13 mouse cellular contexts compared by ENCODE assay signal in genomic region chr16:50784651-50785228, GRCm38 (mm10).
DNase-seq lines count a peak whose midpoint lies in the region; ATAC-seq and TF ChIP-seq lines count a peak whose summit lies in the region.
"Had no signal": no experiment of that assay in that cellular context is flagged by ENCODE, and none has a peak within 500 bp of the region (broad histone marks: within the 10 kb centered on the region; RNA-seq: fewer than 3 reads in every experiment).

No protein-coding gene starts in this region.

- H3K9me3 ChIP-seq in heart, embryonic 14.5 days (ENCODE audit: control insufficient read depth, low read length), result peaks cover 3% of the 10 kb centered on the region; the same call in 1 of the 2 replicates
- H3K9me3 ChIP-seq in heart, embryonic 11.5 days (replicated peaks; ENCODE audit: control insufficient read depth, low read length), result no peaks in the 10 kb centered on the region
- no peaks in the 10 kb centered on the region for H3K9me3 ChIP-seq in forebrain, embryonic 12.5 days
- no peaks in the 10 kb centered on the region for H3K9me3 ChIP-seq in limb, embryonic 14.5 days (ENCODE audit: control insufficient read depth, low read length)

- no peaks in the 10 kb centered on the region for H3K27me3 ChIP-seq in heart, embryonic 14.5 days (ENCODE audit: control insufficient read depth, insufficient read depth, low read length)
- no peaks in the 10 kb centered on the region for H3K27me3 ChIP-seq in heart, embryonic 11.5 days (ENCODE audit: control insufficient read depth, insufficient read depth, low read length)
- no peaks in the 10 kb centered on the region for H3K27me3 ChIP-seq in forebrain, embryonic 12.5 days
- no peaks in the 10 kb centered on the region for H3K27me3 ChIP-seq in limb, embryonic 14.5 days (ENCODE audit: control insufficient read depth, insufficient read depth, low read length)

- DNase-seq in lung, postnatal 10 days, result peak; percentile 9
- DNase-seq in lung, adult 18-20 months, result no peak
- DNase-seq in limb, embryonic 14.5 days (ENCODE audit: low spot score), result peak; percentile 15
- no peak for DNase-seq in layer of hippocampus, adult 11-12 months (ENCODE audit: low spot score)
- DNase-seq in thymus, postnatal 0 days (ENCODE audit: low spot score), result no peak
- DNase-seq: adrenal gland, adult 8-10 months; gastrocnemius, postnatal 10 days; right cerebral cortex, adult 18-20 months; thymus, postnatal 36 days had no signal

- H3K36me3 ChIP-seq in heart, embryonic 14.5 days (ENCODE audit: control insufficient read depth, insufficient read depth, low read length), result no peaks in the 10 kb centered on the region
- no peaks in the 10 kb centered on the region for H3K36me3 ChIP-seq in heart, embryonic 11.5 days (ENCODE audit: control insufficient read depth, insufficient read depth, low read length)
- H3K36me3 ChIP-seq in forebrain, embryonic 12.5 days (replicated peaks), result no peaks in the 10 kb centered on the region
- H3K36me3 ChIP-seq in limb, embryonic 14.5 days (ENCODE audit: control insufficient read depth, insufficient read depth, low read length), result no peaks in the 10 kb centered on the region

- H3K9ac ChIP-seq in heart, embryonic 14.5 days (ENCODE audit: low read length), result no peak overlapping the region
- no peak overlapping the region for H3K9ac ChIP-seq in heart, embryonic 11.5 days (ENCODE audit: low read depth, low read length)
- H3K9ac ChIP-seq in forebrain, embryonic 12.5 days, result no peak overlapping the region
- no peak overlapping the region for H3K9ac ChIP-seq in limb, embryonic 14.5 days (ENCODE audit: low read depth, low read length, severe bottlenecking)

- WGBS in heart, embryonic 14.5 days, result 55% methylated on average over 3 of the region's 3 CpGs
- WGBS in heart, embryonic 11.5 days (ENCODE audit: insufficient replicate concordance), result 80% methylated on average over 3 of the region's 3 CpGs
- 79% methylated on average over 3 of the region's 3 CpGs for WGBS in forebrain, embryonic 12.5 days
- 73% methylated on average over 3 of the region's 3 CpGs for WGBS in limb, embryonic 14.5 days

- H3K4me2 ChIP-seq in heart, embryonic 14.5 days (ENCODE audit: low read length), result peak overlapping the region; percentile 52
- H3K4me2 ChIP-seq in heart, embryonic 11.5 days, result no peak overlapping the region
- H3K4me2 ChIP-seq in forebrain, embryonic 12.5 days, result no peak overlapping the region
- no peak overlapping the region for H3K4me2 ChIP-seq in limb, embryonic 14.5 days (replicated peaks; ENCODE audit: low read depth, low read length, severe bottlenecking)
- H3K4me2 ChIP-seq: liver, embryonic 11.5 days had no signal

- ATAC-seq in heart, embryonic 14.5 days (ENCODE audit: insufficient number of reproducible peaks, insufficient read depth, low FRiP score, low read depth), result no peak; the same call in 1 of the 2 replicates
- no peak for ATAC-seq in heart, embryonic 11.5 days (replicated peaks; ENCODE audit: insufficient number of reproducible peaks, low FRiP score, low TSS enrichment)
- ATAC-seq in forebrain, embryonic 12.5 days (ENCODE audit: low FRiP score), result peak; percentile 67; the same call in 1 of the 2 replicates
- no peak for ATAC-seq in limb, embryonic 14.5 days (ENCODE audit: low FRiP score, low read depth)

- peaks cover 7 to 20% of the 10 kb centered on the region in 2 experiments for H3K4me1 ChIP-seq in heart, embryonic 14.5 days (ENCODE audit: control insufficient read depth in 2 of 2, insufficient read depth in 2 of 2, low read length in 2 of 2)
- no peaks in the 10 kb centered on the region for H3K4me1 ChIP-seq in heart, embryonic 11.5 days (ENCODE audit: control insufficient read depth, insufficient read depth, low read length)
- peaks cover 18% of the 10 kb centered on the region for H3K4me1 ChIP-seq in forebrain, embryonic 12.5 days
- H3K4me1 ChIP-seq in limb, embryonic 14.5 days (ENCODE audit: control insufficient read depth, insufficient read depth, low read length), result 0 out of 2 replicates have a peak, but pooled peaks cover 3% of the 10 kb centered on the region

- H3K27ac ChIP-seq in heart, embryonic 14.5 days (replicated peaks in 1 of 2; ENCODE audit: control insufficient read depth in 1 of 2, insufficient read depth in 1 of 2, low read depth in 2 of 2, low read length in 2 of 2), result peak overlapping the region in 1 of 2 experiments; percentile 42; a peak in 2 of 4 replicates
- H3K27ac ChIP-seq in heart, embryonic 11.5 days (ENCODE audit: low read depth, low read length), result no peak overlapping the region
- no peak overlapping the region for H3K27ac ChIP-seq in forebrain, embryonic 12.5 days
- H3K27ac ChIP-seq in limb, embryonic 14.5 days (replicated peaks; ENCODE audit: low read depth, low read length), result no peak overlapping the region

- TF ChIP-seq POLR2A in limb, embryonic 14.5 days (IDR thresholded peaks at IDR 0.05; ENCODE audit: borderline replicate concordance, extremely low read depth, insufficient read depth, insufficient read length), result no peak

- no peak overlapping the region for H3K4me3 ChIP-seq in heart, embryonic 14.5 days (ENCODE audit: control insufficient read depth in 1 of 2, insufficient read depth in 1 of 2, low read depth in 1 of 2, low read length in 2 of 2)
- H3K4me3 ChIP-seq in heart, embryonic 11.5 days (ENCODE audit: low read depth, low read length), result no peak overlapping the region
- no peak overlapping the region for H3K4me3 ChIP-seq in forebrain, embryonic 12.5 days (replicated peaks)
- no peak overlapping the region for H3K4me3 ChIP-seq in limb, embryonic 14.5 days (replicated peaks; ENCODE audit: low read length)

Comparison
In these comparisons a context has a peak if more than half of its experiments do, and no peak if none do; other contexts are left out.
1. DNase-seq: peak in lung, postnatal 10 days (single experiment) and limb, embryonic 14.5 days (single experiment); none in lung, adult 18-20 months (0 of 2), layer of hippocampus, adult 11-12 months (single experiment) and thymus, postnatal 0 days (single experiment).